Mouse (Mus musculus) limb, embryonic 13.5 days (tissue): ENCODE measurements around the gene Plekha5. TPM values are rescaled to one million over a fixed set of nuclear protein-coding genes. Genes with fewer than 3 reads are reported as not detected.

Experiments used
- ATAC-seq: fragments of 200-750 bp; cut with Nextera tagmentation; 2 replicates; pipeline ENCODE4 v1.8.0; 2017; ENCODE audit warnings: low read depth, moderate number of reproducible peaks, moderate TSS enrichment; ENCODE audit not compliant: low FRiP score
- H3K27ac ChIP-seq: fragments of 300-500 bp; sonication (generic); 2 replicates; pipeline ENCODE4 v1.5.1; 2015; ENCODE audit warnings: inconsistent platforms, mild to moderate bottlenecking, moderate library complexity
- H3K27me3 ChIP-seq: fragments of 300-500 bp; sonication (generic); 2 replicates; pipeline ENCODE4 v1.6.1; 2015; ENCODE audit warnings: mild to moderate bottlenecking, inconsistent platforms
- H3K36me3 ChIP-seq: fragments of 300-500 bp; sonication (generic); 2 replicates; pipeline ENCODE4 v1.6.1; 2015; ENCODE audit warnings: inconsistent platforms, mild to moderate bottlenecking, moderate library complexity
- H3K4me1 ChIP-seq: fragments of 300-500 bp; sonication (generic); 2 replicates; pipeline ENCODE4 v1.6.1; 2015; ENCODE audit warnings: inconsistent platforms
- H3K4me2 ChIP-seq: fragments of 300-500 bp; sonication (generic); replicated peaks from 2 replicates; pipeline ENCODE4 v1.6.1; 2015; ENCODE audit warnings: inconsistent platforms, mild to moderate bottlenecking, moderate library complexity
- H3K4me3 ChIP-seq: fragments of 300-500 bp; sonication (generic); 2 replicates; pipeline ENCODE4 v1.5.1; 2015; ENCODE audit warnings: moderate library complexity, mild to moderate bottlenecking, inconsistent platforms
- H3K9ac ChIP-seq: fragments of 300-500 bp; sonication (generic); 2 replicates; pipeline ENCODE4 v1.6.1; 2015; ENCODE audit warnings: mild to moderate bottlenecking, inconsistent platforms
- H3K9me3 ChIP-seq: fragments of 300-500 bp; sonication (generic); 2 replicates; pipeline ENCODE4 v1.6.1; 2016; ENCODE audit warnings: inconsistent platforms
- WGBS: fragments of 180-500 bp; shearing (Covaris S2); methylation state at CpG from one replicate; pipeline ENCODE4 v1.1.7; 2015; 5-methylcytosine and 5-hydroxymethylcytosine counted together
- polyA plus RNA-seq: library from polyadenylated mRNA; unstranded; fragments of >200 nt; fragmentation: Nextera tagmentation; extraction: Ambion mirVana; gene quantifications from 2 replicates; pipeline ENCODE4 v1.2.1, GENCODE M21; 2015

The Plekha5 gene
- polyA plus RNA-seq, 1 experiment from 2014 or later = 46.7 TPM

DNA sequence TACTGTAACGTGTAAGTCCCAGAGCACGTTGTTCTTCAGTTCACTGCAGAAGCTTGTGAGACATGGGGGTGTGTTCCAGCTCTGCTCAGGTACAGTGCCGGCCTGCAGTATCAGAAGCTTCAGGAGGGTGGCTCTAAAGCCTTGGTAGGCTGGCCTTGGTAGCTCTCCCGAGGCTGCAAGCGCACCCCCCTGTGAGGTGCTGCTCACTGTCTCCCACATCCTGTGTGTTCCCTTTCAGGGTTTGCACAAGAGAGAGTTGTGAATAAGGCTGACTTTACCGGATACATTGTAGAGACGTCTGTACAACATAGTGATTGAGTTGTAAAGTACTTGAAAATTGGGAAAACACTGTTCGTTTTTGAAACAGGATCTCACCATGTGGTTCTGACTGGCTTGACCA is 122.2 kb downstream of the Plekha5 start:
- H3K27ac ChIP-seq = no peak overlapping the region
- ATAC-seq = no peak
- no peak overlapping the region for H3K4me3 ChIP-seq
- H3K4me1 ChIP-seq = 0 out of 2 replicates have a peak, but pooled peaks cover 10% of the 10 kb centered on the region
- no peak overlapping the region for H3K9ac ChIP-seq
- no peaks in the 10 kb centered on the region for H3K27me3 ChIP-seq
- H3K9me3 ChIP-seq = no peaks in the 10 kb centered on the region
- H3K4me2 ChIP-seq = no peak overlapping the region
- H3K36me3 ChIP-seq = peaks cover 60% of the 10 kb centered on the region
- 87% methylated on average over 8 of the region's 8 CpGs for WGBS

DNA sequence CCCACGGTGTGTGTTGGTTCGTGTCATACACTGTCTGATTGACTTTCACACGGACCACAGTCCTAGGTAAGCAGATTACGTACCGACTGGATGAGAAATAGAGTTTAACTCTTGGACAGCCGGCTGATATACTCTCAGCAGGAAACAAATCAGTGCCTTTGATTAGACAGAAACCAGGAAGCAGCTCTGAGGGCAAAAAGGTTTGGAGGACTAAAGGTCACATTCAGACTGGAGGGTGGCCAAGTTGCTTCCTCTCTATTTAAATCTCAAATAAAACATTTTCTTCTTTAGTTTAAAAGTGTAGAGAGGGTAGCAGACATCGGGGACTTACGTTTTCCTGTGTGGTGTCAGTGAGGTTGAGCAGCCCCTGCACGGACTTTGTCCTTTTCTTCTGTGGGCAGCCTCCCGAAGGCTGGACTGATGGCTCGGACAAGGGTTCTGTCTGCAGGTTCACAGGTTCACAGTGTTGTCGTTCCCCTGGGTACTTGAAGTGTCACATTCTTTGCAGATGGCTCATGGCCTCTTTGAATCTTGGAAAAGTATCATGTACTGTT is 122.9 kb downstream of the Plekha5 start:
- 68% methylated on average over 12 of the region's 12 CpGs for WGBS
- no peaks in the 10 kb centered on the region for H3K9me3 ChIP-seq
- H3K36me3 ChIP-seq = peaks cover 65% of the 10 kb centered on the region
- H3K4me2 ChIP-seq = no peak overlapping the region
- no peaks in the 10 kb centered on the region for H3K27me3 ChIP-seq
- no peak for ATAC-seq
- no peak overlapping the region for H3K27ac ChIP-seq
- H3K4me1 ChIP-seq = 0 out of 2 replicates have a peak, but pooled peaks cover 10% of the 10 kb centered on the region
- H3K9ac ChIP-seq = no peak overlapping the region
- no peak overlapping the region for H3K4me3 ChIP-seq

DNA sequence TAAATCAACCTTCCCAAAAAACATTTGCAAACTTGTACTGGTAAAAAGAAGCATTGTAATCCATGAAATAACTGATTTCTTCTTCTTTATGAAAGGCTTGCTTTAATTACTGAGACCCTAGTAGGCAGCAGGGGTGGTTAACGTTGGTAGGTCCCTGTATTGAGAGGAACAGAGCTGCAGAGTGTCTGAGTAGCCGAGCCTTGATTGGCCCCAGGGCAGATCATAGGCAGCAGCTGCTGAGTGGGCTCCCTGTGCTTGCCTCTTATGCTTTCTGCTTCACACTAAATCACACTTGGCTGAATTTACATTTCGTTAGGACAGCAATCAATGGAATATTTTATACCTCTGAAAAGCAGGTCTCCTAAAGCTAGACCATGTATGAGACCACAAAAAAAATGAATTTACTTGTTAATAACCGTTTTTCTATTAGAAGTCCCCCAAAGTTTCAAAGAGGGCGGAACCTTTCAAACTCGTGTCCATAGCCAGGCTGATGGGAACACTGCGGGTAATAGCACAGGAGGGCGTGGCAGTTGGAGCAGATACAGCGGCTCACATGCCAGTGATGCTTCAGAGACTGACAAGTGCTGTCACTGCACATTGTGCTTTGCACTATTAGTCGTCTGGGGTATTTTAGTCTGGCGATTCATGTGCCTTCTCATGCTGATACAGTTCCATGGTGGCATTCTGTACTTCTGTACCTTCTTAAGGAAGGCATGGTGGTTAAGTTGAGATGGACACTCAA is 123.5 kb downstream of the Plekha5 start:
- no peak for ATAC-seq
- no peak overlapping the region for H3K9ac ChIP-seq
- H3K4me1 ChIP-seq = 0 out of 2 replicates have a peak, but pooled peaks cover 10% of the 10 kb centered on the region
- H3K4me2 ChIP-seq = no peak overlapping the region
- H3K27ac ChIP-seq = no peak overlapping the region
- H3K4me3 ChIP-seq = no peak overlapping the region
- WGBS = 72% methylated on average over 11 of the region's 11 CpGs
- H3K9me3 ChIP-seq = no peaks in the 10 kb centered on the region
- peaks cover 70% of the 10 kb centered on the region for H3K36me3 ChIP-seq
- H3K27me3 ChIP-seq = no peaks in the 10 kb centered on the region

DNA sequence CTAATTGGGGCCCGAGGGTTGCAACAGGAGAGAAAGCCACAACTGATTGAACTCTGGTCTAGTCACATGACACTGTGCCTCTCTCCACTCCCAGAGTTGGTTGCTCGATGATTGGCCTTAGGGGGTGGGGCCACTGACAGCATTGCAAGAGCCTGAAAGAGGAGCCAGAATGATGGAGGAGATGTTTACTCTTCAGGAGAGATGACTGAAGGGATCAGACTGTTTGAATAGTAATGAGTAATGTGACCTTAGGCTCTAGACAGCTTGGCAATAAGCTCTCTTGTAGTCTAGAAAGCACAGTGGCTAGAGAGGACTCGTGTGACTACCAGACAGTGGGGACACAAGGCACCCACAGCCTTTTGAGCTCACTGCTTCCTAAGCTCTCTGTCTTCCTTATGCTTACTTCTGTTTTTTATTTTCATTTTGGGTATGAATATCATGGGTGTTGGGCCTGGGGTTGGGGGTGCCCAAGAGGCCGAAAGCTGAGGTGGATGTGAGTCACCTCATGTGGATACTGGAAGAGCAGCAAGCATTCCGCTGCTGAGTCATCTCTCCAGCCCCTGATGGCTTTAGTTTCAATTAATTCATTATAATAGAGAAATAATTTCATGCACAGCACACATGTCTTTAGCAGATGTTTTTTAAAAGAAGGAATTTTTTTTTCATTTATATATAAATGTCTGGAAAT is 124.4 kb downstream of the Plekha5 start:
- WGBS = 73% methylated on average over 5 of the region's 5 CpGs
- Histone ChIP-seq H3K27me3 (no peaks in the 10 kb centered on the region), H3K27ac (no peak overlapping the region), H3K36me3 (peaks cover 69% of the 10 kb centered on the region), H3K4me2 (no peak overlapping the region), H3K4me3 (no peak overlapping the region), H3K9ac (no peak overlapping the region), H3K4me1 (0 out of 2 replicates have a peak, but pooled peaks cover 10% of the 10 kb centered on the region), H3K9me3 (no peaks in the 10 kb centered on the region)
- no peak for ATAC-seq

DNA sequence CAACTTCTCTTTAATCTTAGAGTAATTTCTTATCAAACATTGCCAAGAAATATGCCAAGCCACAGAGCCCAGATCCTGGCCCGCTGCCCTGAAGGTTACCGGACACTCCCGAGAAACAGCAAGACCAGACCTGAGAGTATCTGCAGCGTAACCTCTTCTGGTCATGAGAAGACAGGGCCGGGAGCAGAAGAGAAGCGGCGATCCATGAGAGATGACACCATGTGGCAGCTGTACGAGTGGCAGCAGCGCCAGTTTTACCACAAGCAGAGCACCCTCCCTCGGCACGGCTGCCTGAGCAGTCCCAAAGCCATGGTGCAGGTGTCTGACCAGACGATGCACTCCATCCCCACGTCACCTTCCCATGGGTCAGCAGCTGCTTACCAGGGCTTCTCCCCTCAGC is 126.9 kb downstream of the Plekha5 start:
- 96% methylated on average over 13 of the region's 13 CpGs for WGBS
- peaks cover 59% of the 10 kb centered on the region for H3K36me3 ChIP-seq
- H3K4me3 ChIP-seq = no peak overlapping the region
- no peak for ATAC-seq
- no peak overlapping the region for H3K27ac ChIP-seq
- no peak overlapping the region for H3K9ac ChIP-seq
- no peaks in the 10 kb centered on the region for H3K27me3 ChIP-seq
- H3K9me3 ChIP-seq = no peaks in the 10 kb centered on the region
- 0 out of 2 replicates have a peak, but pooled peaks cover 10% of the 10 kb centered on the region for H3K4me1 ChIP-seq
- H3K4me2 ChIP-seq = no peak overlapping the region

DNA sequence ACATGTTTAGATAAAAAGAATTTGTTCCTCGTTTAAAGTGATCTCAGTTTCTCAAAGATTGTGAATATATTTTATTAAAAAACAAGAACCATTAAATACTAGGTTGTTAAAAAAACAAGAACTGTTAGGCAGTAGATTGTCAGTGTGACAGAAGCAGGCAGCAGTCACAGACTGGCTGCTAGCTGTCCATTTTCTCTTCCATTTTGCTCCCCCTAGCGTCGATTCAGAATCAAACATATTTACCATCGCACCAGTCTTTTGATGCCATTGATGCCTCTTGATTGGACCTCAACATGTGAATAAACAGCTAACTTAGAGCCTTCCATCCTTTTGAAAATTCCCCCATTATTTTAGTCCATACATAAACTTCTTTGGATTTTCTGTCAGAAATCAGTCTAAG is 130.4 kb downstream of the Plekha5 start:
- ATAC-seq = no peak
- Histone ChIP-seq H3K27me3 (no peaks in the 10 kb centered on the region), H3K4me3 (no peak overlapping the region), H3K27ac (no peak overlapping the region), H3K36me3 (peaks cover 42% of the 10 kb centered on the region), H3K9ac (no peak overlapping the region), H3K9me3 (no peaks in the 10 kb centered on the region), H3K4me1 (0 out of 2 replicates have a peak, but pooled peaks cover 2% of the 10 kb centered on the region), H3K4me2 (no peak overlapping the region)
- whole genome bisulfite sequencing = 73% methylated on average over 4 of the region's 4 CpGs

DNA sequence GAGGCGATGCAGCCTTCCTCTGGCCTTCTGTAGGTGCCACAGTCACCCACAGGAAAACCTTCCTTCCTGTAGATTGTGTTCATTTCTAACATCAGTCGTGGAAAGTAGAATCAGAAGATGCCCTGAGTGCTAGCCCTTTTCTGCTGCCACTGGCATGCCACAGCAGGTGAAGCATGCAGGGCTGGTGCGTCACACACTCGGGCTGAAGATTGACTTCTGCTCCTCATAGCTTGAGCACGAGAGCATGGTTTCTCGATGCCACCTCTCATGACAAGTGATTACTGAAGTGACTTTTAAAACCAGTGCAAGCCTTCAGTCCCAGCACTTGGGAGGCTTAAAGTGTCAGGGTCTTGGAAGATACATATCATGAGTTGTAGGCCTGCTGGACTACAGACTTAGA is 135.6 kb downstream of the Plekha5 start:
- 0 out of 2 replicates have a peak, but pooled peaks cover 2% of the 10 kb centered on the region for H3K4me1 ChIP-seq
- whole genome bisulfite sequencing = 87% methylated on average over 6 of the region's 6 CpGs
- H3K27ac ChIP-seq = no peak overlapping the region
- H3K4me3 ChIP-seq = no peak overlapping the region
- peaks cover 35% of the 10 kb centered on the region for H3K36me3 ChIP-seq
- no peaks in the 10 kb centered on the region for H3K27me3 ChIP-seq
- H3K9ac ChIP-seq = no peak overlapping the region
- no peak overlapping the region for H3K4me2 ChIP-seq
- H3K9me3 ChIP-seq = no peaks in the 10 kb centered on the region
- no peak for ATAC-seq

DNA sequence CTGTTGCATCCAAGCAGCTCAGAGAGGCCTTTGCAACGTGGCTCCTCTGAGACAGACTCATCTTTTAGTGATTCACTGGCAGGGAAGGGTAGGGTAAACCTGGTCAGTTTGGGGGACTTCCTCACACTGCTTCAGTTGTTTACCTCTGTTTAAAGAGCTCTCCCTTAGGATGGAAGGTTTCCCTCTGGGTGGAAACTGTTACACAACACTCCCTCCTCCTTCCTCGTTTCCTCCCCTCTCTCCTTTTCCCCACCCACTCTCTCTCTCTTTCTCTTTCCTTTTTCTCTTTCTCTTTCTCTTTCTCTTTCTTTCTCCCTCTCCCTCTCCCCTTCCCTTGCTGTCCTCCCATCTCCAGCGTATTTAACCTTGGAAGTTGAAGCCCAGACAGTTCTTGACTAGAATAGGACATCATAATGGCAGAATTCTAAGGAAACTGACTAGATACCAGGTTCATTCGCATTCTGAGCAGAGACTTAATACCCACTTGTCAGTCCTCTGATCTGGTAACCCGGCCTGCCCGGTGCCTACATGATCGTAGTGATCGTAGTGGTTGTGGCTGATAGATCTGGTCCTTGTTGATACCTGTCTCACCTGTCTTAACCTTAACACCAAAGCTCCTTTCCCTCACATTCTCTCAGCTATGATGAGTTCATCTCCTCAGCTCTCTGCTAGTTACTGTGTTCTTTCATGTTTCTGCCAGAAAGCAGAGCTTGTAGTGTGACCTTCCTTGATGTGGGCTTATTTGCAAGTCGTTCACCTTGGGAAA is 137.5 kb downstream of the Plekha5 start:
- Histone ChIP-seq H3K4me2 (no peak overlapping the region), H3K36me3 (peaks cover 39% of the 10 kb centered on the region), H3K9ac (no peak overlapping the region), H3K4me1 (no peaks in the 10 kb centered on the region), H3K27me3 (no peaks in the 10 kb centered on the region), H3K4me3 (no peak overlapping the region), H3K27ac (no peak overlapping the region), H3K9me3 (no peaks in the 10 kb centered on the region)
- ATAC-seq = no peak
- WGBS = 86% methylated on average over 9 of the region's 9 CpGs

DNA sequence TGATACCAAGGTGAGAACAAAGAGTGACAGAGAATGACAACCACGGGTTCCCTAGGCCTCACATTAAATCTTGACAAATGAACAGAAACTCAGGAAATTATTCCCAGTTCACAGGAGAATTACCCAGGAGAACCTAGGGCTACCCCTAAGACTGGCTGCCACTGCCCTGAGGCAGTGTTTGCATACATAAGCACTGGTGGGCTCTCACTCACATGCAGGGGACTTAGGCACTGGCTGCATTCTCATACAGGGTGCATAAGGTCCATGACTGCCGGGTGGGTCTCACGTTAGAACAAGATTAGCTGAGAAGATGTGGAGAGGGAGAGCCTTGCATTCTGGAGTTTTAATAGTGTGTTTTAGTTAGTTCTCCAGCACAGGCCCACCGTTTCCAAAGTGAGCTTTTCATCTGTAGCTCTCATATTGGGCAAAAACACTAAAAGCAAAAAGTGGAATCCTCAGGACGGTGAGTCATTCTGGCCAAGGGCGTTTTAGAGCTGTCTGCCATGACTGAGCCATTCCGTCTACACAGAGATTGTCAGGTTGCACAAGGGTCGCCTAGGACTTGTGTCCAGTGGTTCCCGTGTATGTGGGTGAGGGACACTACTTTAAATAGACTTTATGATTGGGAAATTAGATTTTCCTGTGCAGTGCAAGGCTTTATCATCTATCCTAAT is 138.2 kb downstream of the Plekha5 start:
- Histone ChIP-seq H3K36me3 (peaks cover 42% of the 10 kb centered on the region), H3K27me3 (no peaks in the 10 kb centered on the region), H3K4me3 (no peak overlapping the region), H3K9me3 (no peaks in the 10 kb centered on the region), H3K4me2 (no peak overlapping the region), H3K4me1 (0 out of 2 replicates have a peak, but pooled peaks cover 2% of the 10 kb centered on the region), H3K27ac (no peak overlapping the region), H3K9ac (no peak overlapping the region)
- WGBS = 83% methylated on average over 9 of the region's 9 CpGs
- no peak for ATAC-seq

DNA sequence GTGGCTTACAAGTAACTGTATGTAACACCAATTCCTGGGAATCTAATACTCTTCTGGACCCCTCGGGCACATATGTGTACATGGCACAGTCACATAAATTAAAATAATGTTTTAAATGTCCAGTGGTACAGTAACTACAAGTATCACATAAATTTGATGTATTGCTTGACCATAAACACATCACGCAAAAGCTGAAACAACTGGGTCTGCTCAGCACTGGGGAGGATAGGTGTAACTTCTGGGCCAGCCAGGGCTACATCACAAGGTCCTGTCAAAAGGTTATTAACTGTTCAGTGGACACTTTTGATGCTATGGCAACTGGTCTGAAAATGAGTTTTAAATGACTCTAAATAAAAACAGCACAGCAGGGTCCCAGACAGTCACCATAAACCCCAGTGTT is 143.3 kb downstream of the Plekha5 start:
- Histone ChIP-seq H3K27ac (no peak overlapping the region), H3K4me2 (no peak overlapping the region), H3K4me3 (no peak overlapping the region), H3K9me3 (no peaks in the 10 kb centered on the region), H3K27me3 (no peaks in the 10 kb centered on the region), H3K9ac (no peak overlapping the region), H3K4me1 (peaks cover 9% of the 10 kb centered on the region), H3K36me3 (peaks cover 60% of the 10 kb centered on the region)
- ATAC-seq = no peak
- WGBS = 55% methylated on average over 2 of the region's 2 CpGs

DNA sequence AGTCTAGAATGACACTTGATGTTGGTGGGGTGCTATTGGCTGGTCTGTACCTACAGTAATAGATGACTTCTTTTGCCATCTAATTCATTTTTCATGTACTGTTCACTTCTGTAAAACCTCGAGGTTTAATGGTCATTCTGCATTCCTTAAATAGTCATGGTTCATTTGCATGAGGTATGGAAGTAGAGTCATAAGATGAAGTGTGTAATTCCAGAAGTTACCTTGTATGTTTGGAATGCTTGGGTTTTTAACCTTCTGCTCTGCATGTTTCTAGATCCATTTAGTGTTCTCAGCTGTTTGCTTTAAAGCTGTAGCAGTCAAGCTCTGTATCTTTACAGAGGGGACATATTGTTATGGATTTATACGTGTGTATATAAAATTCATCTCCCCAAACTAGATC is 144.0 kb downstream of the Plekha5 start:
- 52% methylated on average over 2 of the region's 2 CpGs for WGBS
- H3K4me3 ChIP-seq = no peak overlapping the region
- no peaks in the 10 kb centered on the region for H3K27me3 ChIP-seq
- peaks cover 9% of the 10 kb centered on the region for H3K4me1 ChIP-seq
- no peak overlapping the region for H3K4me2 ChIP-seq
- ATAC-seq = peak; percentile 45; the same call in 1 of the 2 replicates
- H3K36me3 ChIP-seq = peaks cover 66% of the 10 kb centered on the region
- no peaks in the 10 kb centered on the region for H3K9me3 ChIP-seq
- no peak overlapping the region for H3K27ac ChIP-seq
- no peak overlapping the region for H3K9ac ChIP-seq
